Mouse (Mus musculus): ENCODE results near the gene Fnbp4.
"Not testable (repeated sequence)": the region's sequence is repeated elsewhere in the genome, so short reads cannot be mapped to it uniquely, and the experiment has no call there.

Gene Fnbp4

GRCm38 (mm10) chr2:90781938-90782337, 36.8 kb downstream of the Fnbp4 start:
- in situ Hi-C loops (cut with MboI, MseI) = no loop called here

GRCm38 (mm10) chr2:90782458-90782857, 37.3 kb downstream of the Fnbp4 start, which contains the start of gene Agbl2:
TSS of gene Agbl2 (plus strand) at chr2:90782727.
- in situ Hi-C loops (cut with MboI, MseI) = no loop called here

GRCm38 (mm10) chr2:90782901-90783486, 37.8 kb downstream of the Fnbp4 start:
- in situ Hi-C loops (cut with MboI, MseI) = no loop called here

- in situ Hi-C loops (cut with MboI, MseI) = no loop called here
Observed at GRCm38 (mm10) chr2:90788126-90788525, 43.0 kb downstream of the Fnbp4 start.

- in situ Hi-C loops (cut with MboI, MseI) = no loop called here
Observed at GRCm38 (mm10) chr2:90808241-90809126, 63.3 kb downstream of the Fnbp4 start.

- in situ Hi-C loops (cut with MboI, MseI) = no loop called here
Observed at GRCm38 (mm10) chr2:90810751-90811150, 65.6 kb downstream of the Fnbp4 start.

- in situ Hi-C loops (cut with MboI, MseI) = no loop called here
Observed at GRCm38 (mm10) chr2:90815266-90815665, 70.1 kb downstream of the Fnbp4 start.

GRCm38 (mm10) chr2:90816144-90816543, 71.0 kb downstream of the Fnbp4 start:
- in situ Hi-C loops (cut with MboI, MseI) = no loop called here

GRCm38 (mm10) chr2:90818710-90819109, 73.5 kb downstream of the Fnbp4 start:
- in situ Hi-C loops (cut with MboI, MseI) = no loop called here

GRCm38 (mm10) chr2:90820894-90821293, 75.7 kb downstream of the Fnbp4 start:
- in situ Hi-C loops (cut with MboI, MseI) = no loop called here

GRCm38 (mm10) chr2:90822978-90823377, 77.8 kb downstream of the Fnbp4 start:
- in situ Hi-C loops (cut with MboI, MseI) = no loop called here

- in situ Hi-C loops (cut with MboI, MseI) = no loop called here
Observed at GRCm38 (mm10) chr2:90823781-90824180, 78.6 kb downstream of the Fnbp4 start.

GRCm38 (mm10) chr2:90824528-90824927, 79.4 kb downstream of the Fnbp4 start:
- in situ Hi-C loops (cut with MboI, MseI) = not testable (repeated sequence)

- in situ Hi-C loops (cut with MboI, MseI) = no loop called here
Observed at GRCm38 (mm10) chr2:90825515-90826172, 80.5 kb downstream of the Fnbp4 start.

GRCm38 (mm10) chr2:90828739-90829138, 83.6 kb downstream of the Fnbp4 start:
- in situ Hi-C loops (cut with MboI, MseI) = no loop called here

All from T-helper 2 cell (primary cell).